Mouse (Mus musculus): ENCODE results near the gene Fam208a. TPM values are rescaled to one million over a fixed set of nuclear protein-coding genes. Genes with fewer than 3 reads are reported as not detected.

The Fam208a gene
- polyA plus RNA-seq, 2 experiments, result 2.2 to 9.0 TPM

DNA sequence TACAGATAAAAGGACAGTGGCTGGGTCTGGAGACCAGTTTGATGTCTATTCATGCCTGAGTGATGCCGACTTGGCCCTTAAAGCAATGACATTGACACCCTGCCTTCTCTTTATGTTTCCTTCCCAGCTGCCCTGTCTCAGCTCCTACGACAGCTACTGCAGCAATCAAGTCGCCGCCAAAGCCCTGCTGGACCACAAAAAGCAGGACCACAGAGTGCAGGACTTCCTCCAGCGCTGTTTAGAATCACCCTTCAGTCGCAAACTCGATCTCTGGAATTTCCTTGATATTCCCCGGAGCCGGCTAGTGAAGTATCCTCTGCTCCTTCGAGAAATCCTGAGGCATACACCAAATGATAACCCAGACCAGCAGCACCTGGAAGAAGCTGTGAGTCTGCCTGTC lies 34.8 kb upstream of the Fam208a start:
- Histone ChIP-seq H3K9ac (replicated peaks) (no peak overlapping the region), H3K4me1 (replicated peaks; ENCODE audit: control insufficient read depth in 2 of 2, insufficient read depth in 2 of 2, low read length in 1 of 2) (0 out of 4 replicates have a peak, but pooled peaks cover 0 to 2% of the 10 kb centered on the region in 2 experiments), H3K27ac (no peak overlapping the region), H3K27me3 (ENCODE audit: control insufficient read depth, insufficient read depth, low read length) (no peaks in the 10 kb centered on the region), H3K36me3 (replicated peaks; ENCODE audit: control insufficient read depth, insufficient read depth, low read depth) (no peaks in the 10 kb centered on the region), H3K4me3 (ENCODE audit: insufficient read depth in 1 of 2, low read depth in 2 of 2, low read length in 2 of 2) (no peak overlapping the region), H3K4me2 (ENCODE audit: low read depth) (no peak overlapping the region), H3K9me3 (ENCODE audit: control insufficient read depth, low read length) (no peaks in the 10 kb centered on the region)
- DNase-seq (ENCODE audit: low read depth in 3 of 3, low spot score in 3 of 3), result no peak
- TF ChIP-seq CTCF (IDR thresholded peaks at IDR 0.05; ENCODE audit: low read depth), result no peak
- TF ChIP-seq EP300 (IDR thresholded peaks at IDR 0.05; ENCODE audit: low read depth), result no peak
- WGBS (ENCODE audit: insufficient replicate concordance), result 53% methylated on average over 10 of the region's 10 CpGs
- no peak for ATAC-seq (ENCODE audit: insufficient read depth)

DNA sequence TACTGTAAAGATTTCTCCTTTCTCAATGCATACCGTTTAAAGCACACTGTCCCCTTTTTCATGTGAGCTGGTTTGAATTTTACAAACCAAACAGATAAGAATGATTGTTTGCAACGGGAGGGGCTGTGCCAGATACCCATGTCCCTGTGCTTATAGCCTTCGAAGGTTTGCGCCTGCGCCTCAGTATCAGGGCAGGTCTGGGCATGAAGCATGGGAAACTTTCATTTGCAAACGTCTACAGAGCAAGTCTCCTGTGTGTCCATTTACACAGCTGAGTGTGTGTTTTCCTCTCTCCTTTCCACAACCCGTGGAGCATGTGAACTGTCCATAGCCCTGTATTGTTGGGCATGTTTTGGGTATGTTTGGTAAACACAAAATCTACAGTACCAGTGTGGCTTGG lies 32.2 kb upstream of the Fam208a start:
- no peaks in the 10 kb centered on the region for H3K27me3 ChIP-seq (ENCODE audit: control insufficient read depth, insufficient read depth, low read length)
- H3K4me2 ChIP-seq (ENCODE audit: low read depth), result no peak overlapping the region
- no peaks in the 10 kb centered on the region for H3K4me1 ChIP-seq (replicated peaks; ENCODE audit: control insufficient read depth in 2 of 2, insufficient read depth in 2 of 2, low read length in 1 of 2)
- no peak for TF ChIP-seq CTCF (IDR thresholded peaks at IDR 0.05; ENCODE audit: low read depth)
- no peak for TF ChIP-seq EP300 (IDR thresholded peaks at IDR 0.05; ENCODE audit: low read depth)
- H3K9ac ChIP-seq (replicated peaks), result no peak overlapping the region
- H3K4me3 ChIP-seq (ENCODE audit: insufficient read depth in 1 of 2, low read depth in 2 of 2, low read length in 2 of 2), result no peak overlapping the region
- ATAC-seq (ENCODE audit: insufficient read depth) (no peak), DNase-seq (ENCODE audit: low read depth in 3 of 3, low spot score in 3 of 3) (no peak)
- H3K27ac ChIP-seq, result no peak overlapping the region
- H3K36me3 ChIP-seq (replicated peaks; ENCODE audit: control insufficient read depth, insufficient read depth, low read depth), result no peaks in the 10 kb centered on the region
- H3K9me3 ChIP-seq (ENCODE audit: control insufficient read depth, low read length), result no peaks in the 10 kb centered on the region
- WGBS (ENCODE audit: insufficient replicate concordance), result 63% methylated on average over 7 of the region's 7 CpGs

GRCm38 (mm10) chr14:27397526-27397925 lies 31.1 kb upstream of the Fam208a start:
- WGBS (ENCODE audit: insufficient replicate concordance), result 49% methylated on average over 6 of the region's 6 CpGs
- no peak for TF ChIP-seq CTCF (IDR thresholded peaks at IDR 0.05; ENCODE audit: low read depth)
- TF ChIP-seq EP300 (IDR thresholded peaks at IDR 0.05; ENCODE audit: low read depth), result no peak
- Histone ChIP-seq H3K4me3 (ENCODE audit: insufficient read depth in 1 of 2, low read depth in 2 of 2, low read length in 2 of 2) (no peak overlapping the region), H3K4me2 (ENCODE audit: low read depth) (no peak overlapping the region), H3K36me3 (replicated peaks; ENCODE audit: control insufficient read depth, insufficient read depth, low read depth) (no peaks in the 10 kb centered on the region), H3K4me1 (replicated peaks; ENCODE audit: control insufficient read depth in 2 of 2, insufficient read depth in 2 of 2, low read length in 1 of 2) (no peaks in the 10 kb centered on the region), H3K9ac (replicated peaks) (no peak overlapping the region), H3K27me3 (ENCODE audit: control insufficient read depth, insufficient read depth, low read length) (no peaks in the 10 kb centered on the region), H3K27ac (no peak overlapping the region), H3K9me3 (ENCODE audit: control insufficient read depth, low read length) (no peaks in the 10 kb centered on the region)
- DNase-seq (ENCODE audit: low read depth in 3 of 3, low spot score in 3 of 3), result no peak
- ATAC-seq (ENCODE audit: insufficient read depth), result no peak

- no peak overlapping the region for H3K4me2 ChIP-seq (ENCODE audit: low read depth)
- H3K36me3 ChIP-seq (replicated peaks; ENCODE audit: control insufficient read depth, insufficient read depth, low read depth), result no peaks in the 10 kb centered on the region
- no peaks in the 10 kb centered on the region for H3K9me3 ChIP-seq (ENCODE audit: control insufficient read depth, low read length)
- no peak for TF ChIP-seq EP300 (IDR thresholded peaks at IDR 0.05; ENCODE audit: low read depth)
- TF ChIP-seq CTCF (IDR thresholded peaks at IDR 0.05; ENCODE audit: low read depth), result no peak
- WGBS (ENCODE audit: insufficient replicate concordance), result 65% methylated on average over 6 of the region's 6 CpGs
- H3K27me3 ChIP-seq (ENCODE audit: control insufficient read depth, insufficient read depth, low read length), result no peaks in the 10 kb centered on the region
- DNase-seq (ENCODE audit: low read depth in 3 of 3, low spot score in 3 of 3) (no peak), ATAC-seq (ENCODE audit: insufficient read depth) (no peak)
- H3K4me3 ChIP-seq (ENCODE audit: insufficient read depth in 1 of 2, low read depth in 2 of 2, low read length in 2 of 2), result no peak overlapping the region
- H3K27ac ChIP-seq, result no peak overlapping the region
- no peak overlapping the region for H3K9ac ChIP-seq (replicated peaks)
- no peaks in the 10 kb centered on the region for H3K4me1 ChIP-seq (replicated peaks; ENCODE audit: control insufficient read depth in 2 of 2, insufficient read depth in 2 of 2, low read length in 1 of 2)
Observed at GRCm38 (mm10) chr14:27400495-27400894, 28.1 kb upstream of the Fam208a start.

DNA sequence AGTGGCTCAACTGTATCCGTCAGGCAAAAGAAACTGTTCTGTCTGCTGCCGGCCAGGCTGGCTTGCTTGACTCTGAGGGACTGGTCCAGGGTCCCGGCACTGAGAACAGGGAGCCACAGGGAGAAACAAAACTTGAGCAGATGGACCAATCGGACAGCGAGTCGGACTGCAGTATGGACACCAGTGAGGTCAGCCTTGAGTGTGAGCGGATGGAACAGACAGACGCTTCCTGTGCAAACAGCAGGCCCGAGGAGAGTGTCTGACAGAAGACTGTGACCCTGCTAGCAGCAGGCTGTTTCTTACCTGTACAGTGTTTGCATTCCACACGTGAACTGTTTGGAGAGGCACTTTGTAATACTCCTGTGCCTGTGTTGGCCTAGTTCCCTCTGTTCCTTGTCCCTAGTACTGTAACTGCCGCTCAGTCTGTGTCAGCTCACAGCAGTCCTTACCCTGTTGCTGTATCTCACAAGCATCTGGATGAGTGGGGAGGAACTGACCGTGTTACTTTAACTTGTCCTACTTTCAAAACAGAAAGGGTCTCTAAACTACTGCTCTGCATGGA lies 26.8 kb upstream of the Fam208a start:
- Histone ChIP-seq H3K4me3 (ENCODE audit: insufficient read depth in 1 of 2, low read depth in 2 of 2, low read length in 2 of 2) (no peak overlapping the region), H3K9ac (replicated peaks) (no peak overlapping the region), H3K4me1 (replicated peaks; ENCODE audit: control insufficient read depth in 2 of 2, insufficient read depth in 2 of 2, low read length in 1 of 2) (no peaks in the 10 kb centered on the region), H3K27me3 (ENCODE audit: control insufficient read depth, insufficient read depth, low read length) (no peaks in the 10 kb centered on the region), H3K36me3 (replicated peaks; ENCODE audit: control insufficient read depth, insufficient read depth, low read depth) (no peaks in the 10 kb centered on the region), H3K4me2 (ENCODE audit: low read depth) (no peak overlapping the region), H3K27ac (no peak overlapping the region), H3K9me3 (ENCODE audit: control insufficient read depth, low read length) (no peaks in the 10 kb centered on the region)
- DNase-seq (ENCODE audit: low read depth in 3 of 3, low spot score in 3 of 3) (no peak), ATAC-seq (ENCODE audit: insufficient read depth) (no peak)
- 69% methylated on average over 12 of the region's 12 CpGs for WGBS (ENCODE audit: insufficient replicate concordance)
- TF ChIP-seq EP300 (IDR thresholded peaks at IDR 0.05; ENCODE audit: low read depth), result no peak
- TF ChIP-seq CTCF (IDR thresholded peaks at IDR 0.05; ENCODE audit: low read depth), result no peak

Measured in liver, embryonic 14.5 days (tissue).